Mouse (Mus musculus): ENCODE results near the gene Ipo13.

DNA sequence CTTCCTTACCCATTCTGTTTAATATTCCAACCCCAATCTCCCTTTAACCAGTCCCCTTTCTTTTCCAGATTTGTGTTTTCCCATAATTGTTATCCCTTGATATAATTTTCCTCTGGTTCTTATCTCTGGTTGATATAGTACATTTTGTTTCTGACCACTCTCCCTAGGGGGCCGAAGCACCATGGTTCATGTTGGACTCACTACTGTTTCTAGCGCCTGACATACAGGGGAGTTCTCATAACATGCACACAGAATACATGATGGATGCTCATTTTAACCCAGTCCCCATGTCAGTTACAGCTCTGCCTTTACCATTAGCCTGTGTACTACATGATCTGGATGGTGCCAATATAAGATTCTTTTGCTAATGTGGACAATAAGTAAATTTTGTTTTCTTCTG is 26.9 kb downstream of the Ipo13 start:
- no peak for TF ChIP-seq CTCF (IDR thresholded peaks at IDR 0.05; ENCODE audit: low read depth)
- TF ChIP-seq EP300 (IDR thresholded peaks at IDR 0.05; ENCODE audit: low read depth) = no peak

All from heart, postnatal 0 days (tissue).